Mouse (Mus musculus) hindbrain, embryonic 15.5 days (tissue): Measurements from ENCODE around the gene Htra1. TPM values are rescaled to one million over a fixed set of nuclear protein-coding genes. Genes with fewer than 3 reads are reported as not detected.

Experiments
- ATAC-seq: fragments of 200-750 bp; cut with Nextera tagmentation; 2 replicates; pipeline ENCODE4 v1.8.0; 2017; ENCODE audit warnings: low read depth, moderate number of reproducible peaks, moderate TSS enrichment; ENCODE audit not compliant: low FRiP score
- H3K27ac ChIP-seq: fragments of 300-500 bp; sonication (generic); replicated peaks from 2 replicates; pipeline ENCODE4 v1.5.1; 2015; ENCODE audit warnings: mild to moderate bottlenecking, inconsistent platforms
- H3K27me3 ChIP-seq: fragments of 300-500 bp; sonication (generic); 2 replicates; pipeline ENCODE4 v1.6.1; 2015; ENCODE audit warnings: control low read depth, inconsistent platforms
- H3K36me3 ChIP-seq: fragments of 300-500 bp; sonication (generic); 2 replicates; pipeline ENCODE4 v1.6.1; 2015; ENCODE audit warnings: control low read depth, inconsistent platforms
- H3K4me1 ChIP-seq: fragments of 300-500 bp; sonication (generic); replicated peaks from 2 replicates; pipeline ENCODE4 v1.6.1; 2015; ENCODE audit warnings: control low read depth, inconsistent platforms
- H3K4me2 ChIP-seq: fragments of 300-500 bp; sonication (generic); 2 replicates; pipeline ENCODE4 v1.6.1; 2015; ENCODE audit warnings: moderate library complexity, mild to moderate bottlenecking, inconsistent platforms
- H3K4me3 ChIP-seq: fragments of 300-500 bp; sonication (generic); 2 replicates; pipeline ENCODE4 v1.5.1; 2015; ENCODE audit warnings: mild to moderate bottlenecking, inconsistent platforms
- H3K9ac ChIP-seq: fragments of 300-500 bp; sonication (generic); 2 replicates; pipeline ENCODE4 v1.6.1; 2015; ENCODE audit warnings: inconsistent platforms
- H3K9me3 ChIP-seq: fragments of 300-500 bp; sonication (generic); 2 replicates; pipeline ENCODE4 v1.6.1; 2016; ENCODE audit warnings: control low read depth, inconsistent platforms
- WGBS: fragments of 180-500 bp; shearing (Covaris S2); methylation state at CpG from one replicate; pipeline ENCODE4 v1.1.7; 2015; 5-methylcytosine and 5-hydroxymethylcytosine counted together
- polyA plus RNA-seq: library from polyadenylated mRNA; unstranded; fragments of >200 nt; fragmentation: Nextera tagmentation; extraction: Ambion mirVana; gene quantifications from 2 replicates; pipeline ENCODE4 v1.2.1, GENCODE M21; 2015

Gene Htra1
- polyA plus RNA-seq, 1 experiment from 2014 or later = 19.9 TPM

- ATAC-seq = no peak
- Histone ChIP-seq H3K27ac (no peak overlapping the region), H3K4me2 (peak overlapping the region; percentile 64), H3K9me3 (no peaks in the 10 kb centered on the region), H3K4me1 (peaks cover 29% of the 10 kb centered on the region), H3K27me3 (peaks cover 53% of the 10 kb centered on the region), H3K4me3 (peak overlapping the region; percentile 43; the same call in 1 of the 2 replicates), H3K9ac (no peak overlapping the region), H3K36me3 (no peaks in the 10 kb centered on the region)
- WGBS = 31% methylated on average over 12 of the region's 12 CpGs
These were observed 1.4 kb downstream of the Htra1 start for GRCm38 (mm10) chr7:130937266-130937841.

- ATAC-seq = no peak
- no peak overlapping the region for H3K4me2 ChIP-seq
- H3K36me3 ChIP-seq = no peaks in the 10 kb centered on the region
- no peak overlapping the region for H3K27ac ChIP-seq
- H3K4me3 ChIP-seq = no peak overlapping the region
- H3K4me1 ChIP-seq = peaks cover 29% of the 10 kb centered on the region
- no peak overlapping the region for H3K9ac ChIP-seq
- H3K9me3 ChIP-seq = no peaks in the 10 kb centered on the region
- WGBS = 67% methylated on average over 4 of the region's 4 CpGs
- peaks cover 50% of the 10 kb centered on the region for H3K27me3 ChIP-seq
These were observed 2.1 kb downstream of the Htra1 start for GRCm38 (mm10) chr7:130938005-130938404.

- Histone ChIP-seq H3K4me3 (no peak overlapping the region), H3K4me1 (peaks cover 29% of the 10 kb centered on the region), H3K27me3 (peaks cover 41% of the 10 kb centered on the region), H3K9me3 (no peaks in the 10 kb centered on the region), H3K4me2 (no peak overlapping the region), H3K36me3 (no peaks in the 10 kb centered on the region), H3K9ac (no peak overlapping the region), H3K27ac (no peak overlapping the region)
- ATAC-seq = no peak
- 90% methylated on average over 8 of the region's 8 CpGs for WGBS
These were observed 3.0 kb downstream of the Htra1 start for GRCm38 (mm10) chr7:130938896-130939295.

GRCm38 (mm10) chr7:130940733-130941132 is 4.8 kb downstream of the Htra1 start:
- no peak for ATAC-seq
- Histone ChIP-seq H3K4me2 (no peak overlapping the region), H3K27ac (no peak overlapping the region), H3K9ac (no peak overlapping the region), H3K4me1 (peaks cover 22% of the 10 kb centered on the region), H3K27me3 (peaks cover 24% of the 10 kb centered on the region), H3K36me3 (no peaks in the 10 kb centered on the region), H3K4me3 (no peak overlapping the region), H3K9me3 (no peaks in the 10 kb centered on the region)
- 65% methylated on average over 8 of the region's 8 CpGs for WGBS

GRCm38 (mm10) chr7:130943280-130943895 is 7.5 kb downstream of the Htra1 start:
- Histone ChIP-seq H3K4me3 (no peak overlapping the region), H3K36me3 (no peaks in the 10 kb centered on the region), H3K27ac (no peak overlapping the region), H3K4me2 (no peak overlapping the region), H3K9me3 (no peaks in the 10 kb centered on the region), H3K9ac (no peak overlapping the region), H3K4me1 (0 out of 2 replicates have a peak, but pooled peaks cover 3% of the 10 kb centered on the region), H3K27me3 (peaks cover 7% of the 10 kb centered on the region)
- 90% methylated on average over 9 of the region's 9 CpGs for WGBS
- no peak for ATAC-seq

- no peak overlapping the region for H3K9ac ChIP-seq
- ATAC-seq = no peak
- 92% methylated on average over 11 of the region's 11 CpGs for WGBS
- no peak overlapping the region for H3K27ac ChIP-seq
- H3K36me3 ChIP-seq = no peaks in the 10 kb centered on the region
- no peaks in the 10 kb centered on the region for H3K9me3 ChIP-seq
- H3K27me3 ChIP-seq = no peaks in the 10 kb centered on the region
- peaks cover 7% of the 10 kb centered on the region; the same call in 1 of the 2 replicates for H3K4me1 ChIP-seq
- H3K4me2 ChIP-seq = no peak overlapping the region
- no peak overlapping the region for H3K4me3 ChIP-seq
These were observed 9.0 kb downstream of the Htra1 start for GRCm38 (mm10) chr7:130944766-130945475.

GRCm38 (mm10) chr7:130945730-130946129 is 9.8 kb downstream of the Htra1 start:
- no peak for ATAC-seq
- Histone ChIP-seq H3K36me3 (no peaks in the 10 kb centered on the region), H3K9ac (no peak overlapping the region), H3K4me1 (peaks cover 6% of the 10 kb centered on the region; the same call in 1 of the 2 replicates), H3K27me3 (no peaks in the 10 kb centered on the region), H3K4me2 (no peak overlapping the region), H3K9me3 (no peaks in the 10 kb centered on the region), H3K4me3 (no peak overlapping the region), H3K27ac (no peak overlapping the region)
- 92% methylated on average over 3 of the region's 3 CpGs for WGBS

DNA sequence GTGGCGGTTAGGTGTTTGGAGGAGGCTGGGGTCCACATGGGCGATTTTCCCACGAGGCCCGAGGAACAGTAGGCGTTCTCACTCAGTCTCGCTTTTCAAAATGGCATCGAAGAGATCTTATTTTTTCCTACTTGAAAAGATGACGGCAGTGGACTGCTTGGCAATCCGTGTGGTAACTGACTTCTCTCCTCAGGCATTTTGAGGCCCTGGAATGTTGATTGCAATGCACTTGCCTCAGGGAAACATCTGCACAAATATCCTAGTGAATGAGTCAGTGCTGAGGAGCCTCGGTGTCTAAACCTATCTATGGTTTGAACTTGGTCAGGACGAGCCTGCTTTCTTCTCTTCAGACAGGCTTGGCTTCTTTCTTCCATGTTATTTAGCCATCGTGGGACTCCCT is 10.4 kb downstream of the Htra1 start:
- no peak for ATAC-seq
- 89% methylated on average over 12 of the region's 12 CpGs for WGBS
- Histone ChIP-seq H3K27ac (no peak overlapping the region), H3K27me3 (no peaks in the 10 kb centered on the region), H3K4me2 (no peak overlapping the region), H3K4me1 (peaks cover 4% of the 10 kb centered on the region; the same call in 1 of the 2 replicates), H3K9me3 (no peaks in the 10 kb centered on the region), H3K9ac (no peak overlapping the region), H3K4me3 (no peak overlapping the region), H3K36me3 (no peaks in the 10 kb centered on the region)

GRCm38 (mm10) chr7:130948563-130949208 is 12.8 kb downstream of the Htra1 start:
- Histone ChIP-seq H3K9ac (no peak overlapping the region), H3K27me3 (no peaks in the 10 kb centered on the region), H3K4me2 (no peak overlapping the region), H3K4me3 (no peak overlapping the region), H3K4me1 (peaks cover 4% of the 10 kb centered on the region; the same call in 1 of the 2 replicates), H3K36me3 (no peaks in the 10 kb centered on the region), H3K27ac (peak overlapping the region; percentile 61; the same call in 1 of the 2 replicates), H3K9me3 (no peaks in the 10 kb centered on the region)
- 63% methylated on average over 5 of the region's 5 CpGs for WGBS
- ATAC-seq = no peak

DNA sequence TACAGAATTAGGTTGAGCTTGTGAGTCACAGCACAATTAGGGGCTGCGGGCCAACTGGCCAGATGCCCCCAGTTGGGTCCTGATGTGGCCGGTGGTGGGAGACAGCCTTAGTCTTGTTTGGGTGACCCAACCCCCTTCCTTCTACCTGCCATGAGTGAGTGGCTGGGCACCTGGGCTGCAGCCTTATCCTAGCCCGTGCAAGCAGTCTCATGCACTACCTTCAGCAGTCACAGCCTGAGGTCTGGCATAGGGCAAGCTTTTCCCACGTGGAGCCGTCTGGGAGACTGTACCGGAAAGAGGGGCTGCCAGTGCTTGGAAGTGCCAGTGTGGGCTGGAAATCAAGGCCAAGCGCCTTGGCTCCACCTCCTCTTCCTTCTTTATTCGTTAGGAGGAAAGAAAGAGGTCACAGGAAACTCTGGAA is 13.4 kb downstream of the Htra1 start:
- no peaks in the 10 kb centered on the region for H3K27me3 ChIP-seq
- no peaks in the 10 kb centered on the region for H3K36me3 ChIP-seq
- 57% methylated on average over 8 of the region's 8 CpGs for WGBS
- peak overlapping the region; percentile 61; the same call in 1 of the 2 replicates for H3K27ac ChIP-seq
- no peak overlapping the region for H3K4me3 ChIP-seq
- no peak overlapping the region for H3K4me2 ChIP-seq
- H3K9me3 ChIP-seq = no peaks in the 10 kb centered on the region
- no peak overlapping the region for H3K9ac ChIP-seq
- ATAC-seq = peak; percentile 61; the same call in 1 of the 2 replicates
- H3K4me1 ChIP-seq = peaks cover 4% of the 10 kb centered on the region; the same call in 1 of the 2 replicates

GRCm38 (mm10) chr7:130950482-130950881 is 14.6 kb downstream of the Htra1 start:
- no peak overlapping the region for H3K4me2 ChIP-seq
- H3K27me3 ChIP-seq = no peaks in the 10 kb centered on the region
- no peak overlapping the region for H3K9ac ChIP-seq
- no peaks in the 10 kb centered on the region for H3K9me3 ChIP-seq
- WGBS = 93% methylated on average over 7 of the region's 7 CpGs
- no peak for ATAC-seq
- peaks cover 4% of the 10 kb centered on the region; the same call in 1 of the 2 replicates for H3K4me1 ChIP-seq
- no peak overlapping the region for H3K27ac ChIP-seq
- H3K4me3 ChIP-seq = no peak overlapping the region
- H3K36me3 ChIP-seq = no peaks in the 10 kb centered on the region

DNA sequence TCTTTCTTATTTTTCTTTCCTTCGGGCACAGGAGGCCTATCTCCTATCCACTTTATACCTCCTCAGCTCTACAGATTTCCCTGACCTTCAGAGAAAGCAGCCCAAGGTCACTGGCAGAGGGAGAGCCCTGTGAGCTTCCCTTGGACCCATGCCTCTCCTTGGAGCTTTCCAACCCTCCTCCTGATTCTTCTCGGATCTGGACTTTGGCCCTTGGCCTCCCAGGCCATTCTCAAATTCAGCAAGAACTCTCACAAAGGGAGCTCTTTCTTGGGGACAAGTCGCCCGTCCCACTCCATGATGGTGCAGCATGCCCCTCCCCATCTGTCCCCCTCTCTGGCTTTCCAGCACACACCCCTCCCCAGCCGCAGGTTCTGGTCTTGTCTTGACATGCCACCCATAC is 15.1 kb downstream of the Htra1 start:
- Histone ChIP-seq H3K27me3 (no peaks in the 10 kb centered on the region), H3K9me3 (no peaks in the 10 kb centered on the region), H3K4me2 (no peak overlapping the region), H3K27ac (no peak overlapping the region), H3K9ac (no peak overlapping the region), H3K36me3 (no peaks in the 10 kb centered on the region), H3K4me3 (no peak overlapping the region), H3K4me1 (peaks cover 4% of the 10 kb centered on the region; the same call in 1 of the 2 replicates)
- no peak for ATAC-seq
- 93% methylated on average over 5 of the region's 5 CpGs for WGBS
